Mouse (Mus musculus) embryonic facial prominence, embryonic 11.5 days (tissue): ENCODE results near the gene Ckmt1. TPM values are rescaled to one million over a fixed set of nuclear protein-coding genes. Genes with fewer than 3 reads are reported as not detected.

Experiments used
- ATAC-seq: fragments of 200-750 bp; cut with Nextera tagmentation; replicated peaks from 2 replicates; pipeline ENCODE4 v1.8.0; 2017; ENCODE audit warnings: low read depth; ENCODE audit not compliant: insufficient number of reproducible peaks, low FRiP score, low TSS enrichment
- DNase-seq: peaks from one replicate; pipeline ENCODE4 v3.0.0-alpha.2; 2015; ENCODE audit warnings: low spot score
- H3K27ac ChIP-seq: fragments of 300-500 bp; sonication (generic); replicated peaks from 2 replicates; pipeline ENCODE4 v1.5.1; 2014; ENCODE audit warnings: mild to moderate bottlenecking, low read depth, low read length, control low read depth
- H3K27me3 ChIP-seq: fragments of 300-500 bp; sonication (generic); 2 replicates; pipeline ENCODE4 v1.6.1; 2014; ENCODE audit warnings: mild to moderate bottlenecking, low read length, moderate library complexity, mixed read lengths; ENCODE audit not compliant: control insufficient read depth, insufficient read depth
- H3K36me3 ChIP-seq: fragments of 300-500 bp; sonication (generic); replicated peaks from 2 replicates; pipeline ENCODE4 v1.6.1; 2014; ENCODE audit warnings: low read depth, mild to moderate bottlenecking, low read length, moderate library complexity, mixed read lengths; ENCODE audit not compliant: control insufficient read depth, insufficient read depth
- H3K4me1 ChIP-seq: fragments of 300-500 bp; sonication (generic); 2 replicates; pipeline ENCODE4 v1.6.1; 2014; ENCODE audit warnings: low read length, mixed read lengths; ENCODE audit not compliant: control insufficient read depth, insufficient read depth
- H3K4me2 ChIP-seq: fragments of 300-500 bp; sonication (generic); 2 replicates; pipeline ENCODE4 v1.6.1; 2014; ENCODE audit warnings: low read depth, mild to moderate bottlenecking, control low read depth, low read length, moderate library complexity
- H3K4me3 ChIP-seq: fragments of 300-500 bp; sonication (generic); 2 replicates; pipeline ENCODE4 v1.5.1; 2014; ENCODE audit warnings: low read depth, low read length, control low read depth
- H3K9ac ChIP-seq: fragments of 300-500 bp; sonication (generic); replicated peaks from 2 replicates; pipeline ENCODE4 v1.6.1; 2014; ENCODE audit warnings: mild to moderate bottlenecking, control low read depth, low read length
- H3K9me3 ChIP-seq: fragments of 300-500 bp; sonication (generic); replicated peaks from 2 replicates; pipeline ENCODE4 v1.6.1; 2016; ENCODE audit warnings: mild to moderate bottlenecking, low read length, inconsistent platforms, mixed read lengths; ENCODE audit not compliant: control insufficient read depth
- WGBS: fragments of 180-500 bp; shearing (Covaris S2); extraction: QIAGEN DNeasy Blood & Tissue Kit; methylation state at CpG from one replicate; pipeline ENCODE4 v1.1.7; 2014; 5-methylcytosine and 5-hydroxymethylcytosine counted together
- polyA plus RNA-seq: library from polyadenylated mRNA; unstranded; fragments of >200 nt; fragmentation: Nextera tagmentation; extraction: Ambion mirVana; gene quantifications from 2 replicates; pipeline ENCODE4 v1.2.1, GENCODE M21; 2014

The Ckmt1 gene
- polyA plus RNA-seq, result 9.7 and 12.6 TPM in 2 replicates

GRCm38 (mm10) chr2:121357494-121357893 is at the start of gene Ckmt1:
Gene Ckmt1 (plus strand): TSS chr2:121357714.
- Histone ChIP-seq H3K27ac (no peak within 1 kb of the TSS; the same call in 1 of the 2 replicates), H3K9ac (no peak within 1 kb of the TSS; the same call in 1 of the 2 replicates), H3K4me1 (peaks cover 5% of the 10 kb centered on the region), H3K4me2 (peak within 1 kb of the TSS; percentile 65), H3K9me3 (no peaks in the 10 kb centered on the region), H3K27me3 (no peaks in the 10 kb centered on the region), H3K36me3 (no peaks in the 10 kb centered on the region), H3K4me3 (peak within 1 kb of the TSS; percentile 25)
- no peak for DNase-seq
- no peak for ATAC-seq
- 66% methylated on average over 5 of the region's 5 CpGs for WGBS

GRCm38 (mm10) chr2:121308997-121309416 is 48.5 kb upstream of the Ckmt1 start:
- DNase-seq, result peak; percentile 25
- no peak overlapping the region for H3K4me3 ChIP-seq
- H3K4me2 ChIP-seq, result no peak overlapping the region
- no peaks in the 10 kb centered on the region for H3K9me3 ChIP-seq
- H3K36me3 ChIP-seq, result no peaks in the 10 kb centered on the region
- peaks cover 2% of the 10 kb centered on the region; the same call in 1 of the 2 replicates for H3K4me1 ChIP-seq
- H3K9ac ChIP-seq, result no peak overlapping the region; the same call in 1 of the 2 replicates
- ATAC-seq, result no peak
- 22% methylated on average over 5 of the region's 5 CpGs for WGBS
- H3K27me3 ChIP-seq, result no peaks in the 10 kb centered on the region
- no peak overlapping the region for H3K27ac ChIP-seq

GRCm38 (mm10) chr2:121316278-121316677 is 41.2 kb upstream of the Ckmt1 start:
- no peak for ATAC-seq

GRCm38 (mm10) chr2:121323041-121323440 is 34.5 kb upstream of the Ckmt1 start:
- ATAC-seq (no peak), DNase-seq (no peak)
- H3K4me2 ChIP-seq, result no peak overlapping the region
- H3K9me3 ChIP-seq, result no peaks in the 10 kb centered on the region
- H3K4me3 ChIP-seq, result no peak overlapping the region
- H3K27ac ChIP-seq, result no peak overlapping the region
- 92% methylated on average over 10 of the region's 10 CpGs for WGBS
- no peaks in the 10 kb centered on the region for H3K27me3 ChIP-seq
- H3K36me3 ChIP-seq, result no peaks in the 10 kb centered on the region
- H3K9ac ChIP-seq, result no peak overlapping the region
- H3K4me1 ChIP-seq, result no peaks in the 10 kb centered on the region

More at GRCm38 (mm10) chr2:121316278-121316677, 41.2 kb upstream of the Ckmt1 start:
- Histone ChIP-seq H3K27ac (no peak overlapping the region), H3K4me3 (no peak overlapping the region), H3K9me3 (no peaks in the 10 kb centered on the region), H3K27me3 (no peaks in the 10 kb centered on the region), H3K36me3 (no peaks in the 10 kb centered on the region), H3K4me1 (no peaks in the 10 kb centered on the region), H3K9ac (no peak overlapping the region), H3K4me2 (no peak overlapping the region)
- WGBS, result 77% methylated on average over 8 of the region's 8 CpGs
- no peak for DNase-seq

GRCm38 (mm10) chr2:121323693-121324470 is 33.6 kb upstream of the Ckmt1 start:
- no peaks in the 10 kb centered on the region for H3K27me3 ChIP-seq
- ATAC-seq, result no peak
- no peak overlapping the region for H3K4me3 ChIP-seq
- H3K9me3 ChIP-seq, result no peaks in the 10 kb centered on the region
- no peak overlapping the region for H3K9ac ChIP-seq
- whole genome bisulfite sequencing, result 84% methylated on average over 10 of the region's 10 CpGs
- no peak overlapping the region for H3K4me2 ChIP-seq
- H3K27ac ChIP-seq, result no peak overlapping the region
- no peaks in the 10 kb centered on the region for H3K4me1 ChIP-seq
- H3K36me3 ChIP-seq, result no peaks in the 10 kb centered on the region
- no peak for DNase-seq

- DNase-seq (no peak), ATAC-seq (no peak)
- Histone ChIP-seq H3K4me1 (no peaks in the 10 kb centered on the region), H3K9me3 (no peaks in the 10 kb centered on the region), H3K9ac (no peak overlapping the region), H3K4me3 (no peak overlapping the region), H3K27ac (no peak overlapping the region), H3K27me3 (no peaks in the 10 kb centered on the region), H3K4me2 (no peak overlapping the region), H3K36me3 (no peaks in the 10 kb centered on the region)
- WGBS, result 91% methylated on average over 2 of the region's 2 CpGs
These were observed 28.0 kb upstream of the Ckmt1 start for GRCm38 (mm10) chr2:121329492-121329891.

- Histone ChIP-seq H3K4me2 (no peak overlapping the region), H3K4me1 (no peaks in the 10 kb centered on the region), H3K36me3 (no peaks in the 10 kb centered on the region)
These were observed 18.5 kb upstream of the Ckmt1 start for GRCm38 (mm10) chr2:121339057-121339456.

GRCm38 (mm10) chr2:121353156-121353555 is 4.4 kb upstream of the Ckmt1 start:
- ATAC-seq, result no peak
- Histone ChIP-seq H3K4me1 (no peaks in the 10 kb centered on the region; the same call in 1 of the 2 replicates), H3K4me2 (no peak overlapping the region), H3K27ac (no peak overlapping the region), H3K9ac (no peak overlapping the region), H3K36me3 (no peaks in the 10 kb centered on the region), H3K9me3 (no peaks in the 10 kb centered on the region), H3K4me3 (no peak overlapping the region), H3K27me3 (no peaks in the 10 kb centered on the region)
- 73% methylated on average over 8 of the region's 8 CpGs for WGBS
- no peak for DNase-seq

More at GRCm38 (mm10) chr2:121339057-121339456, 18.5 kb upstream of the Ckmt1 start:
- no peak overlapping the region for H3K27ac ChIP-seq
- H3K27me3 ChIP-seq, result no peaks in the 10 kb centered on the region
- H3K9me3 ChIP-seq, result no peaks in the 10 kb centered on the region
- H3K9ac ChIP-seq, result no peak overlapping the region
- DNase-seq, result no peak
- no peak overlapping the region for H3K4me3 ChIP-seq
- no peak for ATAC-seq
